Mouse (Mus musculus) erythroblast, embryonic 14.5 days (primary cell): ENCODE results near the gene Gusb. TPM values are rescaled to one million over a fixed set of nuclear protein-coding genes. Genes with fewer than 3 reads are reported as not detected.
"Not testable (repeated sequence)": the region's sequence is repeated elsewhere in the genome, so short reads cannot be mapped to it uniquely, and the experiment has no call there.

Experiments used
- H3K27me3 ChIP-seq: 2 replicates; pipeline ENCODE4 v1.6.1; 2012; ENCODE audit warnings: inconsistent platforms; ENCODE audit not compliant: control insufficient read depth
- H3K36me3 ChIP-seq: 2 replicates; pipeline ENCODE4 v1.6.1; 2012; ENCODE audit warnings: mild to moderate bottlenecking, inconsistent platforms; ENCODE audit not compliant: control insufficient read depth
- H3K4me1 ChIP-seq: 2 replicates; pipeline ENCODE4 v1.6.1; 2012; ENCODE audit warnings: inconsistent platforms; ENCODE audit not compliant: control insufficient read depth
- H3K4me3 ChIP-seq: replicated peaks from 2 replicates; pipeline ENCODE3; 2012; ENCODE audit warnings: moderate library complexity, mild to moderate bottlenecking, inconsistent platforms
- H3K9me3 ChIP-seq: 2 replicates; pipeline ENCODE4 v1.6.1; 2012; ENCODE audit warnings: low read length, inconsistent platforms, mixed read lengths; ENCODE audit not compliant: control insufficient read depth
- GATA1 ChIP-seq: IDR thresholded peaks from 2 replicates; pipeline ENCODE4 v1.6.1; 2012; ENCODE audit warnings: low read length, inconsistent platforms, mixed read lengths
- TAL1 ChIP-seq: IDR thresholded peaks from 3 replicates; pipeline ENCODE4 v1.6.1; 2012; ENCODE audit warnings: low read length, inconsistent platforms, mixed read lengths
- polyA plus RNA-seq: library from polyadenylated mRNA; stranded (reverse); fragments of >175 nt; gene quantifications from 2 replicates; pipeline ENCODE4 v1.2.3, GENCODE M21; 2012

The Gusb gene
- polyA plus RNA-seq, 1 experiment, result 0.28 TPM

- TF ChIP-seq TAL1 (no peak), GATA1 (no peak)
- peaks cover 37% of the 10 kb centered on the region for H3K4me1 ChIP-seq
- no peak overlapping the region for H3K4me3 ChIP-seq
- H3K36me3 ChIP-seq, result peaks cover 53% of the 10 kb centered on the region
- no peaks in the 10 kb centered on the region for H3K9me3 ChIP-seq
- no peaks in the 10 kb centered on the region for H3K27me3 ChIP-seq
Observed at GRCm38 (mm10) chr5:129966448-129966847, 36.4 kb downstream of the Gusb start.

- H3K27me3 ChIP-seq, result no peaks in the 10 kb centered on the region
- no peaks in the 10 kb centered on the region for H3K9me3 ChIP-seq
- H3K36me3 ChIP-seq, result peaks cover 58% of the 10 kb centered on the region
- no peak for TF ChIP-seq TAL1
- TF ChIP-seq GATA1, result no peak
- peaks cover 38% of the 10 kb centered on the region for H3K4me1 ChIP-seq
- no peak overlapping the region for H3K4me3 ChIP-seq
Observed at GRCm38 (mm10) chr5:129963224-129963623, 39.6 kb downstream of the Gusb start.

DNA sequence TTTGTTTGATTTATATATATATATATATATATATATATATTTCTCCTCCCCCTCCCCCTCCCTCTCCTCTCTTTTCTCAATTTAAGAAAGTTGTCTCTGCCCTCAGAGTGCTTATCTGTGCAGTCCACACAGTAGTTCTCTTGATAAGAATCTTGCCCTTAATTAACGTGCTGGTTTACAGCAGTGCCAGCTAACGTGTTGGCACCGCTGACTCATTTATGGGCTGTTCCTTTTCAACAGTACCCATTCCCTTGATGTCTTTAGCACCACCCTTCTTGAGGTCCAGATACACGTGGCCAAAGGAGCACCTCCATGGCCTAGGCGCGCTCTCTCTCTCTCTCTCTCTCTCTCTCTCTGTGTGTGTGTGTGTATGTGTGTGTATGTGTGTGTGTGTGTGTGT lies 47.1 kb downstream of the Gusb start:
- no peaks in the 10 kb centered on the region for H3K27me3 ChIP-seq
- TF ChIP-seq GATA1 (peak; percentile 32), TAL1 (no peak)
- H3K36me3 ChIP-seq, result peaks cover 46% of the 10 kb centered on the region
- H3K4me3 ChIP-seq, result peak overlapping the region; percentile 15
- peaks cover 61% of the 10 kb centered on the region for H3K4me1 ChIP-seq
- H3K9me3 ChIP-seq, result no peaks in the 10 kb centered on the region

DNA sequence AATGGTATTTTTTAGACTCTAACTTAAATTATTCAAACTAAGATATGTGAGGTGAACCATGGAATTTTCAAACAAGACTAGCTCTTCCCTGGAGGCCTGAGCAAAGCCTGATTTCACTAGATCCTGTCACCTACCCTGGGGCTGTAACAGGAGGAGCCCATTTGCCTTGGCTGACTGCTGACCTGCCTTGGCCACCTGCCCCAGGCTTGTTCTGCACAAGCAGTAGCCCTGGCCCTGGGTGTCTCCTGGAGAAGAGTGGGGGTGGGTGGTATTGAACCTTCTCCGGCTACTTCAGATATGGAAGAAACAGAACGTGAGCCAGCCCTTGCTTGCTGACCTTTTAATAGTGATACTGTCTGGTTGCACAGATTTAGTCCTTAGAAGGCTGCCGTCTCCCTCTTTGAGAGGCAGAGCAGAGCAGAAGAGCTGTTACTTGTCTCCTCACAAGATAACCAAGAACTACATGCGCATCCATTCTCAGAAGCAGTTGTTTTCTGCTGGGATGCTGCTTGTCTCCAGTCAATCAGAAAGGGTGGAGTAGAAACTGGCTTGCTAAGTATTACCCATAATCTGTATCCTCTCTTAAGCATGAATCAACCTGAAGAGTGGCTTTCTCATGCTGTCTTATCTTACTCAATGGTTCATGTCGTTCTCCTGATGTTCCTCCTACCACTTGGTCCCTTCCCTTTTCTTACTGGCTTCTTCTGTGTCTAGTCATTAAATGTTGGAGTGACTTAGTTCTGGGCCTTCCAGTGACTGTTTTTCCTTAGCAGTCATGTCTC lies 48.2 kb downstream of the Gusb start:
- H3K36me3 ChIP-seq, result peaks cover 45% of the 10 kb centered on the region
- H3K4me1 ChIP-seq, result peaks cover 64% of the 10 kb centered on the region
- H3K4me3 ChIP-seq, result no peak overlapping the region
- no peaks in the 10 kb centered on the region for H3K27me3 ChIP-seq
- H3K9me3 ChIP-seq, result no peaks in the 10 kb centered on the region
- TF ChIP-seq GATA1 (no peak), TAL1 (no peak)

GRCm38 (mm10) chr5:129952143-129952542 lies 50.7 kb downstream of the Gusb start:
- Histone ChIP-seq H3K36me3 (peaks cover 42% of the 10 kb centered on the region), H3K27me3 (no peaks in the 10 kb centered on the region), H3K4me3 (no peak overlapping the region), H3K4me1 (peaks cover 75% of the 10 kb centered on the region), H3K9me3 (no peaks in the 10 kb centered on the region)
- TF ChIP-seq GATA1 (no peak), TAL1 (no peak)

DNA sequence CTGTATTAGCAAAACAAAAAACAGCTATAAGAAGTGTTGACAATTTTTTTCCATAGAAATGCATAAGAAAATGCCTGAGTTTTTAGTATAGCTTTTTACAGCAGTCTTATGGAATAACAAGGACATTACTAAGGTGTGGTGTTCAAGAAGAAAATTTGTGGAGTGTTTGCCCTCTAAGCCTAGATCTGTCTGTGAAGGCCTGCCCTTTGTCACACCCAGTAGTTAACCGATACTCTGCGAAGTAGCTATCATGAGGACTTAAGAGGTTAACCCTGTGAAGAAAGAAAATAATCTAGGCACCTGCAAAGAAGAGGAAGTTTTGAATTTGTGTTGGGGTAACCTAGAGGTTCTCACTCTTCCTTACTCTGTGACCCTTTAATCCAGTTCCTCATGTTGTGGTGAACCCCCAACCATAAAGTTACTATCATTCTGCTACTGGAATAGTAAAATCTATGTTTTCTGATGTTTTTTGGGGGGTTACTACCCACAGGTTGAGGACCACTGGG lies 55.3 kb downstream of the Gusb start:
- H3K9me3 ChIP-seq, result no peaks in the 10 kb centered on the region
- TF ChIP-seq TAL1 (no peak), GATA1 (no peak)
- peaks cover 61% of the 10 kb centered on the region for H3K36me3 ChIP-seq
- no peaks in the 10 kb centered on the region for H3K27me3 ChIP-seq
- peaks cover 59% of the 10 kb centered on the region for H3K4me1 ChIP-seq
- no peak overlapping the region for H3K4me3 ChIP-seq

GRCm38 (mm10) chr5:129943402-129943801 lies 59.4 kb downstream of the Gusb start:
- no peaks in the 10 kb centered on the region for H3K9me3 ChIP-seq
- H3K4me1 ChIP-seq, result peaks cover 56% of the 10 kb centered on the region
- peaks cover 41% of the 10 kb centered on the region for H3K36me3 ChIP-seq
- peak overlapping the region; percentile 93 for H3K4me3 ChIP-seq
- no peaks in the 10 kb centered on the region for H3K27me3 ChIP-seq
- TF ChIP-seq TAL1 (no peak), GATA1 (no peak)

DNA sequence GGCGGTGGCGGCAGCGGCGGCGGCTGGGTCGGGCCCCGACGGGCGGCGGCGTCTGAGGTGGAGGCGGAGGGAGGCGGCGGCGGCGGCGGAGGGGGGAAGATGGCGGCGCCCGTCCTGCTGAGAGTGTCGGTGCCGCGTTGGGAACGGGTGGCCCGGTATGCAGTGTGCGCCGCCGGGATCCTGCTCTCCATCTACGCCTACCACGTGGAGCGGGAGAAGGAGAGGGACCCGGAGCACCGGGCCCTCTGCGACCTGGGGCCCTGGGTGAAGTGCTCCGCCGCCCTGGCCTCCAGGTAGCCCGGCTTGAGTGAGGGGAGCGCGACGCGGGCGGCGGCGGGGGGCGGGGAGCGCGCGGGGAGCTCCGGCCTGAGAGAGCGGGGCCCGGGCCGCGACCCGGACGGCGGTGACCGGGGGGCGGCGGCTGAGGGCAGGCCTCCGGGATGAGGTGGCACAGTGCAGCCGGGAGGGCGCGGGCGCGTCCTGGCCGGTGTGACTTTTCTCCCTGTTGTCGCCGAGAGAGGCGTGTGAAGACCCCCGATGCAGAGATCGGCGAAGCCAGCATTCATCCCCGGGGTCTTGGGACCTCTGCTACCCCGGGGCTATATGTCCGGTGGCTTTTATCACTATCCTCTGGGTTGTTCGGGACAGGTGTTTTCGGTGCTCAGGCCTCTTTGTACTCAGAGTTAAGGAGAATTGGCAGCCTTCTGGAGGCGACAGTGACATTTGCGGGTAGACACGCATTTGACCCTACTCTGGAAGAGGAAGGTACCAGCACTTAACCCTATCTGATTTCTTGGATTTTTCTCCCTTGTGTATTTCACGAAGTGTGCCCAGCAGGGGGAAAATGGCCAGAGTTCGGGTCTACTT lies 60.5 kb downstream of the Gusb start:
- H3K9me3 ChIP-seq, H3K27me3 ChIP-seq: not testable (repeated sequence)
- H3K4me1 ChIP-seq, result peaks cover 46% of the 10 kb centered on the region
- peaks cover 30% of the 10 kb centered on the region for H3K36me3 ChIP-seq
- H3K4me3 ChIP-seq, result peak overlapping the region; percentile 93

DNA sequence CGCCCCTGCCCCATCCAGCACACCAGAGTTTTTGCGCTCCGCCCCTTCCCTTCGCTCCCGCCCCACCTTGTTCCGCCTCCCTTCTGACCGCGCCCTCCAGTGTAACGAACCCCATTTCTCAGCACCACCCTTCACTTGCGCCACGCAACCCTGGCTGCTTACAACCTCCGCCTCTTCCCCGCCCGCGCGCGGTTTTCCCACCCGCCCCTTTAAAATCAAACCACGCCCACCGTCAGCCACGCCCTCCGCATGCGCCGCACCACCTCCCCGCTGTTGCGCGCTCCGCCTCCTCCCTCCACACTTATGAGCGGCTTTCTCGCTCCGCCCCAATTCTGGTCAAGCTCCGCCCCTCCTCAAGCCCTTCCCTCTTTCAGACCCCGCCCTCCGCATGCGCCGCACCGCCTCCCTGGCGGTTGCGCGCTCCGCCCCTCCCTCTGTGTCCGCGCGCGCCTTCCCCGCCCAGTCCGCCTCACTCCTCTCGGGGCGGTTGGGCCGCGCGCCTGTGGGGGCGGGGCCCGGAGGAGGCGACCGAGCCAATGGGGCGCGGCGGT lies 61.3 kb downstream of the Gusb start, which contains the start of gene Vkorc1l1:
Gene Vkorc1l1, plus strand, starts transcription at position 476 of the 551 bp plus-strand sequence.
- no peaks in the 10 kb centered on the region for H3K9me3 ChIP-seq
- peak within 1 kb of the TSS; percentile 93 for H3K4me3 ChIP-seq
- no peak for TF ChIP-seq TAL1
- no peak for TF ChIP-seq GATA1
- no peaks in the 10 kb centered on the region for H3K27me3 ChIP-seq
- peaks cover 40% of the 10 kb centered on the region for H3K4me1 ChIP-seq
- H3K36me3 ChIP-seq, result peaks cover 23% of the 10 kb centered on the region
